Mouse (Mus musculus) cerebellum, adult 11-12 months (tissue): ENCODE measurements at regions not wholly inside any gene's neighbourhood (a gene's known extent, or its start where the extent isn't known, plus 50 kb on each side); places are given as distances from the start of the nearest gene placed in this dataset.

Source experiments
- DNase-seq: peaks from one replicate; pipeline ENCODE4 v3.0.0; 2022

- no peak for DNase-seq
Measured at GRCm38 (mm10) chr9:61269151-61269870, 102.9 kb upstream of the Tle3 start.

GRCm38 (mm10) chr9:61271243-61271642 lies 100.9 kb upstream of the Tle3 start:
- no peak for DNase-seq

- DNase-seq = no peak
Measured at GRCm38 (mm10) chr9:61271769-61272352, 100.3 kb upstream of the Tle3 start.

GRCm38 (mm10) chr9:61274020-61274419 lies 98.1 kb upstream of the Tle3 start:
- DNase-seq = no peak

- no peak for DNase-seq
Measured at GRCm38 (mm10) chr9:61277369-61278215, 94.6 kb upstream of the Tle3 start.

GRCm38 (mm10) chr9:61278216-61278758 lies 93.9 kb upstream of the Tle3 start:
- no peak for DNase-seq

GRCm38 (mm10) chr9:61279044-61279543 lies 93.1 kb upstream of the Tle3 start:
- no peak for DNase-seq

- no peak for DNase-seq
Measured at GRCm38 (mm10) chr9:61280856-61281582, 91.1 kb upstream of the Tle3 start.

- DNase-seq = no peak
Measured at GRCm38 (mm10) chr9:61283311-61283710, 88.9 kb upstream of the Tle3 start.

- peak; percentile 91 for DNase-seq
Measured at GRCm38 (mm10) chr9:61284201-61285021, 87.8 kb upstream of the Tle3 start.

- DNase-seq = no peak
Measured at GRCm38 (mm10) chr9:61286561-61286960, 85.6 kb upstream of the Tle3 start.

GRCm38 (mm10) chr9:61289117-61289516 lies 83.0 kb upstream of the Tle3 start:
- DNase-seq = no peak

- DNase-seq = no peak
Measured at GRCm38 (mm10) chr9:61289713-61290112, 82.5 kb upstream of the Tle3 start.

GRCm38 (mm10) chr9:61291646-61292045 lies 80.5 kb upstream of the Tle3 start:
- DNase-seq = no peak

- no peak for DNase-seq
Measured at GRCm38 (mm10) chr9:61292501-61292900, 79.7 kb upstream of the Tle3 start.

- DNase-seq = peak; percentile 95
Measured at GRCm38 (mm10) chr9:61293223-61293985, 78.8 kb upstream of the Tle3 start.

GRCm38 (mm10) chr9:61295001-61295400 lies 77.2 kb upstream of the Tle3 start:
- DNase-seq = no peak

GRCm38 (mm10) chr9:61296311-61296947 lies 75.7 kb upstream of the Tle3 start:
- DNase-seq = no peak

- DNase-seq = no peak
Measured at GRCm38 (mm10) chr9:61297385-61297784, 74.8 kb upstream of the Tle3 start.

- no peak for DNase-seq
Measured at GRCm38 (mm10) chr9:61299873-61300560, 72.1 kb upstream of the Tle3 start.
